Mouse (Mus musculus) spleen, postnatal 36 days (tissue): ENCODE measurements around the gene Mvb12a.

Experiments used
- DNase-seq, 2 experiments: peaks; one replicate each; pipeline ENCODE4 v3.0.0; 2022; ENCODE audit warnings: low spot score in 2 of 2, mixed read lengths in 1 of 2

The Mvb12a gene

DNA sequence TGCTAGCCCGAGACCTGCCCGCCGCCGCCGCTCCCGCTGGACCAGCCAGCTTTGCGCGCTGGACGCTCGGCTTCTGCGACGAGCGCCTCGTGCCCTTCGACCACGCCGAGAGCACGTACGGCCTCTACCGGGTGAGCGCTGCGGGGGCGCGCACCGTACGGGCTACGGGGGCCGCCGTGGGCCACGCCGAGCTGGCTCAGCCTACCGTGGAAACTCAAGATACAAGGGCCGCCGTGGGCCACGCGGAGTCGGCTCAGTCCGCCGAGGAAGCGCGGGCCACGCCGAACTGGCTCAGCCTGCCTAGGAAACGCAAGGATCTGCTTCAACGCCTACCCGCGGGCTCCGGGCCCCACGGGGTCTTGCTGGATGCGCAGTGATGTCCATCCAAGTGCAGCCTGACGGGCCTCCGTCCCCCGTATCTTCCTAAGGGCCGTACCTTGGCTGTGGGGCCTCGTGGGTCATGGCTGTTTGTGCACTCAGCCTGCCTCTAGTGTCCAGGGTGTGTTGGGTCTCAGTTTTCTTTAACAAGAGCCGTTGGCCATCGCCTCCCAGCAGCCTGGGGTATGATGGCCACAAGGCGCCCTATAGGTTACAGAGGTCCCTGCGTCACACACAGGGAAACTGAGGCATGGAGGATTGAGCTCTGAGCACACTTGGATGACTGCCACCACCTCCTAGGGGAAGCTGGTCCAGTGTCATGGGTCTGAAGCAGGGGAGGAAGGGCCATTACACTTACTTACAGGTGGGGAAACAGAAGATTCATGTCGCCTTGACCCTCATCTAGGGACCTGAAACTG, 49.9 kb downstream of the Mvb12a start:
- DNase-seq = peak; percentile 77 to 79

DNA sequence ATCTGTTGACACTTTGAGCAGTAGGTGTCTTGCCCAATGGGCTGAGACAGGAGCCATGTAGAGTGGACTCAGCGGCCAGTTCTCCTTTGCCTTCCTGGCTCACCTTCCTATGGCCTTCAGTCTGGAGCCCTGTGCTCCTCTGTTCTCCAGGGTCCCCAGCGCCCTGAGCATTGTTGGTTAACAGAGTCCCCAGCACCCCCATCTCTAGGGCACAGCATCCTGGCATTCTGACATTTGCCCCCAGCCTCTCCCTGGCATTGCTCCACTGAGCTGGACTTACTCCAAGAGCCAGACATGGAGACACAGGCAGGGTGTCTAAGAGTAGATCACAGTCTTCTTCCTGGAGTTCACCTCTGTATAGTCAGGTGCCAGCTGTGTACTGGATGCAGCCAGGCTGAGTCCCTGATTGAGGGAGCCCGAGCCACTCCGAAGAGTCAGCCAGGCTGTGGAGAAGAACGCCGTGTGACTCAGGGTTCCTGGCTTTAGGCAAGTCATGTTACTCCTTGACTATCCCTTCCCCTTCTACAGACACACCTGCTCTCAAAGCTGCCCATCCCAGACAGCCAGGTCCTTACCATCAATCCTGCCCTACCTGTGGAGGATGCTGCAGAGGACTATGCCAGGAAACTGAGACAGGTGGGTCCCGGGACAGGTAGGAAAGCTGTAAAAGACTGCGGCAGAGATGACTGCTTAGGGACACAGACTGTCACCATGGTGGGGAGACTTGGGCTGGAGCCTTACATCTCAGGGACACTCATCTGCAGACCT, 51.0 kb downstream of the Mvb12a start:
- DNase-seq = no peak

DNA sequence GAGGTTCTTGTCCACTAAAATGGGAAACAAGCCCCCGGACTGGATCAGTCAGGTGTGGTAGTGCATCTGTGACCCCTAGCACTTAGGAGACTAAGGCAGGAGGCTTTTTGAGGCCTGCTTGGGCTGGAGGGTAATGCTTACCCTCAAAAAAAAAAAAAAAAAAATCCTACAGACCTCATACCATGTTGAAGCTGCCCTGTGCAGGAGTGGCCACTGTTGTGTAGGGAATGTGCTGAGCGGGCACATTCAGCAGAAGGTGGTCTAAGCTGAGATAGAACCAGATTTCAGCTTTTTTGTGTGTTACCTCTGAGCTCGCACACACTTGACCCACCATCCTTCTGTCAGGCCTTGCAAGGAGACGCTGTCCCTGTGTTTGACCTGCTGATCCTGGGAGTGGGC, 51.6 kb downstream of the Mvb12a start:
- no peak for DNase-seq

DNA sequence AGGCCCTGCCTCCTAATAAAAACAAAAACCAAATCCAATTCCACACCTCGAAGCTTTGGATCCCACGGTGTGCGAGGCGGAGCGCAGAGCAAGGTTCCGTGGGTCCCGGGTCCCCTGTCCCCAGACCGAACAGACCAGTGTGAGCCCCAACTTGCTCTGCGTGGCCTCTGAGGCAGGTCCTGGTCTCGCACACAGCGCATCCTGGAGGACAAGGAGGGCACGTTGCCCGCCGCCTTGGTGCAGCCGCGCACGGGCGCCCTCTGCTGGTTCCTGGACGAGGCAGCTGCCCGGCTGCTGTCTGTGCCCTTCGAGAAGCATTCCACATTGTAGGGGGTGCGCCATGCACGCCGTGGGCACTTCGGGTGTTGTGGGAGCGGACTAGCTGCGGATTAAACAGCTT, 53.1 kb downstream of the Mvb12a start:
- peak; percentile 87 for DNase-seq

DNA sequence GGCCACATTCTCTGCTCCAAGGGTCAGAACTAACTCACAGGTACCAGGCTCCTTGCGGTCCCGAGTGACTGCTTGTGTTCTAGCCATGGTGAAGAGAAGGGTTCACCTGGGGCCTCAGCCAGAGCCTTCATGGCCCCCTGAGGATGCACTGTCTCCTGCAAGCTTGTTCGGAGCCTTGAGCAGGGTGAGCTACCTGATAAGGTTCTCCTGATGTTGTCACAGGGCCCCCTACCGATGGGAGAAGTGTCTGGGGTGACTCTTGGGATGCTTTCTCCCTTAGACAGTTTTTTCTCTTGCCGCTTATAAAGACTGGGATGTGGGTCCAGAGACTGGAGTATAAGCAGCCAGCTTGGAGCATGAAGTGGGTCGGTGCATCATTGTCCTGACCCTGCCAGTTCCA, 53.7 kb downstream of the Mvb12a start:
- peak in 1 of 2 experiments; percentile 34 for DNase-seq

DNA sequence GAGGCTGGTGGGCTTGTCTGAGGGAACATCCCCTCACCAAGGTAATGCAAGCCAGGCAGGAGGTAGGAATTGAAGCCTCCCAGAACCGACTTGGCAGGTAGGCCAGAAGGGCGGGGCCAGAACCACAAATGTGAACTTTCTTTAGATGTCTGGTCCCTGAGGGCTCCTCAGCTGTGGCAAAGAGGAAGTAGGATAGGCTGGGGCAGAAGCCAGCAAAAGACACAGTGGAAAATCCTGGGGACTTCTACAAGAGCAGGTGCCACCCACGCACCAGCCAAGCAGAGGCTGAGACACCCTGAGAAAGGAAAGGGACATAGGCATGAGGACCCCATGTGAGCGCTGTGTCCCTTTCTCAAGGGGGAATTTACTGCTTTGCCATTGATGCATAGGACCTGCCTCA, 54.1 kb downstream of the Mvb12a start:
- DNase-seq = peak; percentile 87 to 89

DNA sequence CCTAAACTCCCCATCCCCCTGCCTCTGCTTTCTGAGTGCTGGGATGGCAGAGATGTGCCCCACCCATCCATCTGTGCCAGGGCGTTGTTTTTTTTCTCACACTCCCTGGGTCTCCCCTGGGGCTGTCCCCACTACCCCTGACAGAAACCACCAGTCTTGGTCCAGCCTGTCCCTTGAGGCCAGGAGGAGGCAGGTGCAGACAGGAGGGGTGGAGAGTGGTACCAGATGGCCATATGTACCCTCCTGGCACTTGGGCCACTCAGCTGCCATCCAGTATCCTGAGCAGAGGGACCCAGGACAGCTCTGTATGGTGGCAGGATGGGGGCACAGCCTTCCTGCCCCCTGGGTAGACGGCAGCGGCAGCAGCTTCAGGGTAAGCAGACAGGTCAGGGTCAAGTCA, 54.7 kb downstream of the Mvb12a start, which contains the start of gene Fam129c:
Fam129c (plus strand) TSS at position 198 of the 400 bp plus-strand sequence.
- DNase-seq = peak; percentile 83
